Mouse (Mus musculus): ENCODE data around the gene Gm10273.

DNA sequence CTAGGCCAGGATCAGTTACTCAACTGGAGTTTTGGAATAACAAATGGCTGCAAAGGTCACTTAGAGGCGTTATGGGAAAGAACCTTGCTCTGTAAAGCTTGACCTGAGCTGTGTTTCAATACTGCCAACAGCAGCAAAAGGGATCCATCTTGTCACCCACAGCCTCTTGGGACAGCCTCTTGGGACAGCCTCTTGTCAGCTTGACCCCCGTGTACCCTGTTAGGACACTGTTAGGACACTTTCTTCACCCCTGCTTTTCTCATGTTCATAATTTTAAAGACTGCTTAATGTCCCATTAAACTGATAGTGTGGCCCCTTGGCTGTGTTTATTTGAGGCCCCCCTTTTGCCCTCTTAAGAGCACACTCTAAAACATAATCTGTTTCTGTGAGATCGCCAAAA is 29.0 kb downstream of the Gm10273 start:
- TF ChIP-seq CTCF (IDR thresholded peaks at IDR 0.05; ENCODE audit: borderline replicate concordance, extremely low read depth, insufficient read depth, insufficient read length) = no peak
- TF ChIP-seq POLR2A (IDR thresholded peaks at IDR 0.05; ENCODE audit: borderline replicate concordance, extremely low read depth, insufficient read depth, insufficient read length, poor library complexity, severe bottlenecking) = no peak
